Mouse (Mus musculus) MEL (cell line): ENCODE measurements at regions not wholly inside any gene's neighbourhood (a gene's known extent, or its start where the extent isn't known, plus 50 kb on each side); places are given as distances from the start of the nearest gene placed in this dataset.

ENCODE experiments used
- CTCF ChIP-seq, 3 experiments: IDR thresholded peaks in 2 of 3; conservative IDR thresholded peaks in 1 of 3; 2 replicates each; pipeline ENCODE4 v1.5.1; 2011 to 2012; ENCODE audit warnings: low read length in 3 of 3, low read depth in 2 of 3, mild to moderate bottlenecking in 2 of 3, improper control_type of control experiment in 1 of 3, inconsistent platforms in 1 of 3, mixed read lengths in 1 of 3, moderate library complexity in 1 of 3; ENCODE audit not compliant: control insufficient read depth in 1 of 3, insufficient read depth in 1 of 3, poor library complexity in 1 of 3, severe bottlenecking in 1 of 3
- GABPA ChIP-seq: IDR thresholded peaks from 2 replicates; pipeline ENCODE4 v1.6.1; 2012; ENCODE audit warnings: low read depth, mild to moderate bottlenecking, inconsistent platforms, low read length, improper control_type of control experiment, moderate library complexity
- MAFK ChIP-seq: IDR thresholded peaks from 2 replicates; pipeline ENCODE4 v1.6.1; 2011; ENCODE audit warnings: low read depth, mild to moderate bottlenecking, low read length, improper control_type of control experiment, borderline replicate concordance

GRCm38 (mm10) chr14:72303856-72304255, 187.8 kb downstream of the Gm9195 start:
- TF ChIP-seq CTCF (IDR thresholded peaks at IDR 0.05 in 2 of 3, conservative IDR thresholded peaks at IDR 0.05 in 1 of 3; ENCODE audit: control insufficient read depth in 1 of 3, insufficient read depth in 1 of 3, low read depth in 2 of 3, low read length in 3 of 3, poor library complexity in 1 of 3, severe bottlenecking in 1 of 3) (no peak), GABPA (no peak), MAFK (no peak)
